Mouse (Mus musculus): ENCODE results near the gene Pih1d1.

GRCm38 (mm10) chr7:45191161-45191560 lies 37.1 kb downstream of the Pih1d1 start:
- TF ChIP-seq CTCF (IDR thresholded peaks at IDR 0.05; ENCODE audit: low read depth, low read length) (no peak), POLR2A (IDR thresholded peaks at IDR 0.05; ENCODE audit: borderline replicate concordance, low read depth, low read length) (no peak)

All from bone marrow macrophage, adult 2 months (primary cell).